Mouse (Mus musculus) thymus, postnatal 4 days (tissue): ENCODE measurements around the gene Grin3b.

Experiments used
- DNase-seq: peaks from one replicate; pipeline ENCODE4 v3.0.0; 2021

Gene Grin3b

DNA sequence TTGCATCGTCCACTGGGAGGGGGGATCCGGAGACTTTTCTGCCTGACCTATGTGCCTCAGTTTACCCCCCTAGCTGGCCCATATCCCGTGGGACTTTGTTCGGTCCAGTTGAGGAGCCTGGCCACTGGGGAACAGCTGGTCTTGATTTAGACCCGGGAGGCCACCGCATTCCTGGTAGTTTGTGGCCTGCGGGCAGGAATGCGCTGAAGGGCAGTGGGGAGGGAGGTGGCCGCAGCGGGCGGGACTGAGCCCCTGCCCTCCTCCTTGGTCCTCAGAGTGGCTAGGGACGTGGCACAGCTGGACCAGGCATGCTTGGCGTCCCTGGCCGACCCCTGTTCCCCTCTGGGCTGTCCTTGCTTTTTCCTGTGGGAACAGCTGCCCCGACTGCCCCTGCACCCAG lies 19.4 kb downstream of the Grin3b start:
- no peak for DNase-seq

DNA sequence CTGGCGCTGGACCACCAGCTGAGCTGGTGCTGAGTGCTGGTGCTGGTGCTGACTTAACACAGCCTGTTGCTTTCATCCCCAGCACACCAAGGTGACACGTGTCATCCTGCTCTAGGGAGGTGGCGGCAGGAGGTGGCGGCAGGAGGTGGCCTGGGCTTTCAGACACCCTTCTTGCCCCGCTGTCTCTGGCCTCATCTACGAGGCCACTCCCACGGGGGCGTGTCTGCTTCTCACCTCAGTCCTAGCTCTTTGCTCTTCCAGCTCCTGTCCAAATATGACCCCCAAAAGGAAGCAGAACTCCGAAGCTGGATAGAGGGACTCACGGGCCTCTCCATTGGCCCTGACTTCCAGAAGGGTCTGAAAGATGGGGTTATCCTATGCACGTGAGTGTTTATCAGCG lies 20.6 kb downstream of the Grin3b start:
- DNase-seq, result no peak

DNA sequence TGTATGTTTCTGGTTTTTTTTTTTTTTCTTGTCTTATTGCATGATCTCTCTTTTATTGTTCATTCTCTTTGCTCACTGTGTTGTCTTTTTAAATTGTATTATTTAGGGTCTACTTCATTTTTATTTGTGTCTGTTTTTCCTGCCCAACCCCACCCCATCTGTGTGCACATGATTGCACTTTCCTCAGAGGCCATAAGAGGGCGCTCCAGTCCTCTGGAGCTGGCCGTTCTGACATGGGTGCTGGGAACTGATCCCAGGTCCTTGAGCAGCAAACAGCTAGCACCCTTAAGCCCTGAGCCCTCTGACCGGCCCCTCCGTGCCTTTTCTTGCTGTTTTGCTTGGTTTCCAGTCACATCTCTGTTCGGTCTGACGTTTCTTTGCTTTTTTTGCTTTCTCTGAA lies 21.0 kb downstream of the Grin3b start:
- DNase-seq, result no peak

DNA sequence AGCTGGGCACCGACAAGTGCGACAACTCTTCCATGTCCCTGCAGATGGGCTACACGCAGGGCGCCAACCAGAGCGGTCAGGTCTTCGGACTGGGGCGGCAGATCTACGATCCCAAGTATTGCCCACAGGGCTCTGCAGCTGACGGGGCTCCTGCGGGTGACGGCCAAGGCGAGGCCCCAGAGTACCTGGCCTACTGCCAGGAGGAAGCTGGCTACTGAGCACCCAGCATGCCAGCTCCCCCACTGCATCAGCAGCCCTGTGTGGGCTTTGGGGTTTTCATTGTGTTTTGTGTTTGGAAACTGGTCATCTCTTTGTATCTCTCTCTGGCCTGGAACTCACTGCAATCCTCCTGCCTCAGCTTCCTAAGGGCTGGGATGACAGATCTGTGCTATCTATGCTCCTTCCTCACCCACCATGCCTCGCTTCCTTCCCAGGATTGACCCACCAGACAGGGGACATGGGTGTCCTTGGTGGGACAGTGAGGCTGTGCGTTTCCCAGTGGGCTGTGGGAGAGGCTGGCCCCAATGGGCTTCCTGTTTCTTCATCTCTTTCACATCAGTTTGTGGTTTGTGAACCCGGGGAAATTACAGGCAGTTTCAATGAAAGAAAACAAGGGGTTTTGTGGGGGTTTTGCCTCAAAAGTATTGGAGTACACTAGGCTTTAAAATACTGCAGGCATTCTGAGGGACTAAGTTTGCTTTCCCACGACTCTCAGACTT lies 24.0 kb downstream of the Grin3b start:
- peak; percentile 47 for DNase-seq

DNA sequence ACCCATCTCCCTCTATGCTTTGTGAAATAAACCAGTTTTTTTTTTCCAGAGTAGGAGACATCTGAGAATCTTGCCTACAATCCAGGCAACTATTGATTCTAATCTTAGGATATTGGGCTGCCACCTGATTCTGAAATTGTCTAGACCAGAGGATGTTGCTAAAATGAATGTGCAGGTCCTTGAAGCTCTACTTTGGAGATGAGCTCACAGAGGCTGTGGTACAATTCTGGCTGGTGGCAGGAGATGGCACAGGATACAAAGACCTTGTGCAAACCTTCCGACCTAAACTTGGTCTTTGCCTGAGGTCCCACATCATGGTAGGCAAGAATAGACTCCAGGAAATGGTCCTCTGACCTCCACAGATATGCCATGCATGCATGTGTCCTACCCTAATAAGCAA lies 25.1 kb downstream of the Grin3b start:
- no peak for DNase-seq

DNA sequence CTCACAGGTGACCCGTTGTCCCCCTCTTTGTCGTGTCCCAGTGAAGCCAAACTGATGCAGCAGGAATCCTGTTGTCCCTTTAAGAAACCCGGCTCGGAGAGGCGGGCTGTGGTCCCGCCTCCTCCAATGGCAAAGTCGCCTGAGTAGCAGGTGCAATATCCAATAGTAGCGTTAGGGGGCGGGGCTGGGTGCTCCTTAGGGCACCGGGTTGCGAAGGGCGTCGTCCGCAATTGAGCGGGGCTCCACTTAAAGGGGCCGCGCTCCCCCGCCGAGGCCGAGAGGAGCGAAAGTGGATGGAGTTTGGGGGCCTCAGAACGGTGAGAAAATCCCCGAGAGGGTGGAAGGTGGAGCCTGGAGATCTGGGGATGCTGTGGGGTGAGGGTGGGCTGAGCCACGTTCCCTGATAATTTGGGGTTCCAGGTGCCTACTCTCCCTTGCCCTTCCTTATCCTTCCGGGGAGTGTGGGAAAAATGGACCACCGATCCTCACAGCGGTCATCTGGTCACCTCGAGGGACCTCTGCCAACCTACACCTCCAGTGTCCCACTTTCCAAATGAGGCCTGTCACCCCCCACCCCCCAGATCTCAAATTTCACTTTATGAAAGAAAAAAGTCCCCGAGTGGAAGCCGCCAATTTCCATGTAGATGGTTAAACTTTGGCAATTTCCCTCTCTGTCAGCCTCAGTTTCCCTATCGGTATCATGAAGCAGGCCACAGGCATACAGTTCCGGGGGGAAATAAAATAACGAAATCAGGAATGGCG lies 25.9 kb downstream of the Grin3b start, which contains the start of gene Abca7:
Gene Abca7 (plus strand): TSS at position 223 of the 762 bp plus-strand sequence.
- peak; percentile 99 for DNase-seq

DNA sequence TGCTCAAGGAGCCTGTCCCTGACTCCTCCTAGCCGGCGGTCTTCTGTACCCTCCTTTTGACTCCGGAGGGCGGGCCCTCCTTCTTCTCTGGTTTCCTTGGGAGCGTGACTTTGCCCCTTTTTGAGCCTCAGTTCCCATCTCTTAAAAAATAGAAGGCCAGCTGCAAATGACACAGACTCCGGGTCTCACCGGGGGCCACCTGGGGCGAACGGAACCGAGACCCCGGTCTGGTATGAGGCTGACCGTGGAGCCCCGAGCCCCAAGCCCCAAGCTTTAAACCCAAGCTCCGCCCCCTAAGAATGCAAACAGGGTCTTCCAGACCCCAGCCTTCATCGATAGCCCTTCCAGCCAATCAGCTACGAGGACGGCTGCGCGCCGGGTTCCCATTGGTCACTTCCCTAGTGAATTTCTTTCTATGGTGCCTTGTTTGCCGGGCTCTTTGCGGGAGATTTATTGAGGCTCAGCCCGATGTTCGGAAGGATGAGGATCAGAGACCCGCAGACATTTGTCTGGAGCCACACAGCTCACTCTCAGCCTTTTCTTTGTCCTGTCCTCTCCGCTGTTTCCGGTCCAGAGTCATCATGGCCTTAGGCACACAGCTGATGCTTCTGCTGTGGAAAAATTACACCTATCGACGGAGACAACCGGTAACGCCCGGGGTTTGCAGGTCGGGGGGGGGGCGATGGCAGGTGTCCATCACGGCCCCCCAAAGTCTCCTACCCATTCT lies 26.7 kb downstream of the Grin3b start:
- DNase-seq, result peak; percentile 84

DNA sequence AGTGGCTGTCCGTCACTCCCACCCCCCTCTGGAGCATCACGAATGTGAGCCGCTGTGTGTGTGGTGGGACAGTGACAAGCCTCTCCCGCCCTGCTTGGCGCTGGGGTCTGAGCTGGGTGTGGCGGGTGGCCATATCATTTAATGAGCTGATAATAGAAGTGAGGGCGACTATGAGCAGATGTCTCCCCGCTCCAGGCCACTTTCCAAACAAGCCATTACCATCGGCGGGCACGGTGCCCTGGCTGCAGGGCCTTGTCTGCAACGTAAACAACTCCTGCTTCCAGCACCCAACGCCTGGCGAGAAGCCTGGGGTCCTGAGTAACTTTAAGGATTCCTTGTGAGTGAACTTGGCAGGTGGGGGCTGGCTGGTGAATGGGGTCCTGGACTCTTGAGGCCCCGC lies 27.3 kb downstream of the Grin3b start:
- no peak for DNase-seq

DNA sequence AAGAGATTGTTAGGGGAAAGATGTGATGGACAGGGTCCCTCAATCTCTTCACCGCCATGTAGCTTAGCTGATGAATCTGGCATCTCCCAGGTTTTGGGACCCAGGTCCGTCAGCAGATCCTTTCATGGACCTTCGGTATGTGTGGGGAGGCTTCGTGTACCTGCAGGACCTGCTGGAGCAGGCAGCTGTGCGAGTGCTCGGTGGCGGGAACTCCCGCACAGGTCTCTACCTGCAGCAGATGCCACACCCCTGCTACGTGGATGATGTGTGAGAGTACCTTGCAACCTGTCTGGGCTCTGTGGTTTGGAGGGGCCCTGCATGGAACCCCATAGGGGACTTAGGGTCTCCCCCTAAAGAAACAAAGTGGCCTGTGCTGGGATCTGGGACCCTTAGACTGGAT lies 31.4 kb downstream of the Grin3b start:
- no peak for DNase-seq

DNA sequence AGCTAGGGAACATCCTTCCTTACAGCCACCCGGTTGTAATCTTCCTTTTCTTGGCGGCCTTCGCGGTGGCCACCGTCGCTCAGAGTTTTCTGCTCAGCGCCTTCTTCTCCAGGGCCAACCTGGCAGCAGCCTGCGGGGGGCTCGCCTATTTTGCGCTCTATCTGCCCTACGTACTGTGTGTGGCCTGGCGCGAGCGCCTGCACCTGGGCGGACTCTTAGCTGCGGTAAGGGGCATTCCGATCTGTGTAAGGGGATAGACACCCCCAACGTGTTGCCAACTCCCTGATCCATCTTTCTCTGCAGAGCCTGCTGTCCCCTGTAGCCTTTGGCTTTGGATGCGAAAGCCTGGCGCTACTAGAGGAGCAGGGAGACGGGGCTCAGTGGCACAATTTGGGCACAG lies 32.3 kb downstream of the Grin3b start:
- DNase-seq, result no peak

DNA sequence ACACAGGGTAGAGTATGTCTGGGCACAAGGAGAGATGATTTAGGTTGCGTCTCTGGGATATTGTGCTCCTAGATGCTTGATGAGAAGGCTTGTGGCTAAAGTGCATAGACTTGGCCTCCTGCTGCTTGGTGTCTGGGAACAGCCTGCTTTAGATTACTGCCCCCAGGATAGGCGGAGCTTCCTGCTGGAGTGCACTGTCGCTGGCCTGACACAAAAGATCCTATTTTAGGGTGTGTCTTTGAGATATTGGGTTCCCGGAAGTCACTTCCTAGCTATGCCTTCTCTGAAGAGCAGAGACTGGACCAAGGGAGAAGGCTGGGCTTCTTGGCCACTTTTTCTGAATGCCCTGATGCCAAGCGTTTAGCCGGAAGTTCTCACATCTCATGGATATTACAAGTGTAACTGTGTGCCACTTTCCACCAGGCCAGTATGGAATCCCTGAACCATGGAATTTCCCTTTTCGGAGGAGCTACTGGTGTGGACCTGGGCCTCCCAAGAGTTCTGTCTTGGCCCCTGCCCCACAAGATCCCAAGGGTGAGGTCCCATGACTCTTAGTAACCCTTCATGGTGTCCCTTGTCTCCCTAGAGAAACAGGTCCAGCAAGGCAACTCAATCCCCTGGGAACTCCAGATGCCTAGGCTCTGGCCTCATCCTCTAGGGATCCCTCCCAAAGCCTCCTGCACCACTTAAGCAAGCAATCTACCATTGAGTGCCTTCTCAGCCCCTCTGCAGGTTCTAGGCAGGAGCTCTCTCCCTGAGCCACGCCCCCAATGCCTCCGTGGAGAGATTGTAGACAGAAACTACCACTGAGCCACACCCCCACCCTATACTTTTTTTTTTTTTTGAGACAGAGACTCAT lies 33.1 kb downstream of the Grin3b start:
- no peak for DNase-seq

DNA sequence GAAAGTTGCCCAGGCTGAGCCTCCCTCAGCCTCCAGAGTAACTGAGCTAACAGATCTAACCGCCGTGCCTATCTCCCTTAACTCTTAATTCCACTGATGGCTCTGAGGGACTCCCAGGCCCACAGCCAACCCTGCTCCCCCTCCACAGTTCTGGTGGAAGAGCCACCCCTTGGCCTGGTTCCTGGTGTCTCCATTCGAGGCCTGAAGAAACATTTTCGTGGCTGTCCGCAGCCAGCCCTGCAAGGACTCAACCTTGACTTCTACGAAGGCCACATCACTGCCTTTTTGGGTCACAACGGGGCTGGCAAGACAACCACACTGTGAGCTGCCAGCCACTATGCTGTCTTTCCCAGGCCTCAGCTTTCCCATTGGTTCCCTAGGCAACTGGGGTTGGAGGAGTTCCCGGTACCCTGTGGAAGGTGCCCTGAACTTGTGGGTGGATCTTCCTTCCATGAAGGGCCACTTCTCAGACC lies 33.8 kb downstream of the Grin3b start:
- no peak for DNase-seq

DNA sequence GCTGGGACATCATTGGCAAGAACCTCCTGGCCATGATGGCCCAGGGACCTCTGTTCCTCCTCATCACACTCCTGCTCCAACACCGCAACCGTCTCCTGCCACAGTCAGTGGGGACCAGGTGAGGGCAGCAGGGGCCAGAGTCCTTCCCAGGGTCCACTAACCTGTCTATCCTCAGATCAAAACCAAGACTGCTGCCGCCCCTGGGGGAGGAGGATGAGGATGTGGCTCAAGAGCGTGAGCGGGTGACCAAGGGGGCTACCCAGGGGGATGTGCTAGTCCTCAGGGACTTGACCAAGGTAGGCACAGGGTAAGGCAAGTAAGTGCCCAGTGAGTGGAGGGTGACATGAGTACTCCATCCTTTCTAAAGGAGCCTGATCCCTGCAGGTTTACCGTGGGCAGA lies 41.2 kb downstream of the Grin3b start:
- DNase-seq, result no peak

DNA sequence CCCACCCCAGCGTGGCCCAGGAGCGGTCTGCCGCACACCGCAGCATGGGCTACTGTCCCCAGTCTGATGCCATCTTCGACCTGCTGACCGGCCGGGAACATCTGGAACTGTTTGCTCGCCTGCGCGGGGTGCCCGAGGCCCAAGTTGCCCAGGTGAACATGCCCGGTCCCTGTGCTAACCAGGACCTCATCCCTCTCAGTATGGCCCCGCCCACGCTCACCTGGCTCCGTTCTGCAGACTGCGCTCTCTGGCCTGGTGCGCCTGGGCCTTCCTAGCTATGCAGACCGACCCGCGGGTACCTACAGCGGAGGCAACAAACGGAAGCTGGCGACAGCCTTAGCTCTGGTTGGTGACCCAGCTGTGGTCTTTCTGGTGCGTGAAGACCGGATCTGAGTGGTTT lies 43.1 kb downstream of the Grin3b start:
- DNase-seq, result no peak

DNA sequence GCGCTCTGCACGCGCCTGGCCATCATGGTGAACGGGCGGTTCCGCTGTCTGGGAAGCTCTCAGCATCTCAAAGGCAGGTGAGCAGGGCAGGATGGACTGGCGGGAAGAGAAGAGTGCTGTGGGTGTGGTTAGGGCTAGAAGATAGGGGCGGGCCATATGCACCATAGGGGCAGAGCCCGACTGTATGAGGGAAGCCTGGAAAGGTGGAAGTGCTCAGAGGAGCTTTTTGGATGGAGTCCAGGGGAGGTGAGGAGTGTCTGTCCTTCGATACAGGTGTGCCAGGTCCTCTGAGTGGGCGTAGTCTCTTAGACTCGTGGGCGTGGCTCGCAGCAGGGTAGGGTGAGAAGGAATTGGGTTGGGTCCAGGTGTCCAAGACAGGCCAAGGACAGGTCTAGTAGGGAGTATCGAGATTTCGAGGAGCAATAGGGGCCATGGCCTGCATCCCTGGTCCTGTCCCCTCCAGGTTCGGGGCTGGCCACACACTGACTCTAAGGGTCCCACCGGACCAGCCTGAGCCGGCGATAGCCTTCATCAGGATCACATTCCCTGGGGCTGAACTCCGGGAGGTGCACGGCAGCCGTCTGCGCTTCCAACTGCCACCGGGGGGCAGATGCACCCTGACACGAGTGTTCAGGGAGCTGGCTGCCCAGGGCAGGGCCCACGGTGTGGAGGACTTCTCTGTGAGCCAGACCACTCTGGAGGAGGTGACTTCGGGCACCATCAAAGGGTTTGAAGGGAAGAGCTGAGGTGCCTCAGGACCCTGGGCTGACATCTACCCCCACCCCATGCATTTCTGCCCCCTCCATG lies 44.2 kb downstream of the Grin3b start:
- DNase-seq, result peak; percentile 66

DNA sequence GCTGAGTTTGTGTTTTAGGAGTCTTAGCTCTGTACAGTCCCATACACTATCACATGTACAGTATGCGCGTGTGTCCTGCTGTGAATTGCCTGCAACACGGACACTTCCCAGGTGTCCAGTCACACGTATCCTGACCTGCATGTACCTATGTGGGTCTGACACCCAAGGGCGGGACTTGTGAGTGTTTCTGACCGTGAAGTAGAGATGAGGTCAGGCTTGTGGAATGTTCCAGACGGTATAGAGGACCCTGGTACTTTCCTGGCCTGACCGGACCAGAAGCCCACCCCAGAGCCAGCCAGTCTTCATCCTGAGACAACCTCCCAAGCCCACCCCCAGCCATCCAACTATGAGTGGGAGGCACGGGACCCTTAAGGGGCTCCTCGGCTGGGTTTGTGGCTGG lies 45.1 kb downstream of the Grin3b start:
- DNase-seq, result no peak

DNA sequence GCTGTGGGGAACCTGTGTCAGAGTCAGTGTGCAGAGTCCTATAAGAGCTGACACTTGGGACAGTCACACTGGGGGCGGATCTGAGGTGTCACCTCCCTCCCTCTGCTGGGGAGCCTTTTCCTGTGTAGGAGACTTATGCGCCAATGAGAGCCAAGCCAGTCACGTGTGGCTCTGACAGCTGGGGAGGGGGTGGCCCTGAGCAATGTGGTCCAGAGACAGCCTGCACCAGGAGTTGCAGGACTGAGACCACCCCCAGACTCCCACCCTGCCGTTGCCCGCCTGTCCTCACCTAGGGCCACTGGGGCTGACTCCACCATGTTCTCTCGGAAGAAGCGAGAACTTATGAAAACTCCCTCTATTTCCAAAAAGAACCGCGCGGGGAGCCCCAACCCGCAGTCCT lies 46.0 kb downstream of the Grin3b start, which contains the start of gene Arhgap45:
Gene Arhgap45 (plus strand): TSS at position 143 of the 400 bp plus-strand sequence.
- DNase-seq, result peak; percentile 85

DNA sequence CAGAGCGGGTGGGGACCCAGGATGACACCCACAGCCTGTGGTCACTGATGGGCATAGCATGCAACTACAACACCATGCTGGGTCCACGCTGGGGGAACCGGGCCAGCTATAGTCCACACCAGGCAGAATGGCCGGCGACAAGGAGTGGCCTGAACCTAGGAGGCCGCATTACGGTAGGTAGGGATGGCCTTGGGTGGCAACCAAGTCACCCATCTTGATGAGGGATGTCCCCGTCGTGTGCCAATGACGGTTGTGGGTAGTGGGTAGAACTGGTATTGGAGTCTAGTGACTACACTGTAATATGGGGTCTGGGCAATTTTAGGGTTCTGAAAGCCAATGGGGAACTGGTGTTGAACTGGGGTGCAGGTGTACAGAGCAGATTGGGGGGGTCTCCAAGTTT lies 46.4 kb downstream of the Grin3b start:
- DNase-seq, result no peak

DNA sequence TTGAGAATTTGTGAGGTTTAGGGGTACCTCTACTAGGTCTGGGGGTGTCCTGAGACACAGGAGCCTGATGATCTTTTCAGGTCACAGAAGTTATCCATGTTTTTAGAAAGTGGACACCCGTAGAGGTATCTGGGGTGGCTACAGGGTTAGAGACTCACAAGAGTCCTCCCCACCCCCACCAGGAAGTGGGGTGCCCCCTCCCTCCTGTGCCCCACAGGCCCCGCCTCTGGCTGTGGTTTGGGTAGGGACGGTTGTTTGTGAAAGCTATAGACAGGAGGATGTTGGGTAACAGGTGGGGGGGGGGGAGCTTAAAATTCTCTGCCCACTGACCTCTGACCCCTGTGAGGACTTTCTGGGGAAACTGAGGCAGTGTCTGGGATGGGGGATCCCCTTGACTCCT lies 46.8 kb downstream of the Grin3b start:
- peak; percentile 95 for DNase-seq

DNA sequence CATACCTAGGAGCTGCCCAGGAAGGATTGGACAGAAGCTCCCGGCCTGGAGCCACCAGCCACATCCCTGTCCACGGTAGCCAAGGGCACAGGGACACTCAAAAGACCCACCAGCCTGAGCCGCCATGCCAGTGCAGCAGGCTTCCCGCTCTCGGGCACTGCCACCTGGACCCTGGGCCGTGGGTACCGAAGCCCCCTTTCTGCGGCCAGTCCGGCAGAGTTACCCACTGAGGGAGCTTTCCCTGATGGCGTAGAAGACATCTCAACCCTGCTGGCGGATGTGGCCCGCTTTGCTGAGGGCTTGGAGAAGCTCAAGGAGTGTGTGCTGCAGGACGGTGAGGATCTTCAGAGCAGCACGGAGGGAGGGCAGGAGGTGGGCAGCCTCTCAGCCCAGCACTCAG lies 47.3 kb downstream of the Grin3b start:
- peak; percentile 70 for DNase-seq

DNA sequence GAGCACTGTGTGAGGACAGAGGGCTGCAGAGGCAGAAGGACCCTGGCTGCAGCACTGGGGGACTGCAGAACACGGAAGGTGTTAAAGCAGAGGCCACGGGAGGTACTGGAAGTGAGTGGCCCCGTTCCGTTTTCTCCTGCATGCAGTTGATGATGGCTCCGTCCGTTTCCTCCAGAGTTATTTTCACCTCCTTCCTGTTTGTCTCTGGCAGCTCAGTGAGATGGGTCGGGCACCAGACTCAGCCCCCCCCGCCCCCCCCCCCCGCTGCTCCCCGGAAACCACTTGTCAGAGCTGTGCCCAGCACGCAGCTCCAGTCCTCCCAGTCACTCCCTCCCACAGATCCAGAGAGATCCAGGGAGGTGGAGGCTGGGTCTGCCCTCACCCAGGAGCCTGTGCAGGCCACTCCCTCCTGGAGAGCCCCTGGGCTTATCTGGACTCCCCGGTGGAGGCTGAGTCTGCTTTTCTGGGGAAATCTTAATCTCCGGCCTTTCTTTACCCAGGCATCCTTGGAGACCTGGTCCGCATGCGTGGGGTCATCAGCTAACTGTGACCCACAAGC lies 48.3 kb downstream of the Grin3b start:
- peak; percentile 68 for DNase-seq
